Mouse (Mus musculus) frontal cortex, adult (tissue): ENCODE data around the gene Sema4c.
"Not testable (repeated sequence)": the region's sequence is repeated elsewhere in the genome, so short reads cannot be mapped to it uniquely, and the experiment has no call there.

ENCODE experiments used
- ATAC-seq: cut with Nextera tagmentation; 2 replicates; pipeline ENCODE4 v1.9.2; 2017; ENCODE audit warnings: mild to moderate bottlenecking, moderate library complexity, mixed read lengths; ENCODE audit not compliant: low TSS enrichment

Gene Sema4c

DNA sequence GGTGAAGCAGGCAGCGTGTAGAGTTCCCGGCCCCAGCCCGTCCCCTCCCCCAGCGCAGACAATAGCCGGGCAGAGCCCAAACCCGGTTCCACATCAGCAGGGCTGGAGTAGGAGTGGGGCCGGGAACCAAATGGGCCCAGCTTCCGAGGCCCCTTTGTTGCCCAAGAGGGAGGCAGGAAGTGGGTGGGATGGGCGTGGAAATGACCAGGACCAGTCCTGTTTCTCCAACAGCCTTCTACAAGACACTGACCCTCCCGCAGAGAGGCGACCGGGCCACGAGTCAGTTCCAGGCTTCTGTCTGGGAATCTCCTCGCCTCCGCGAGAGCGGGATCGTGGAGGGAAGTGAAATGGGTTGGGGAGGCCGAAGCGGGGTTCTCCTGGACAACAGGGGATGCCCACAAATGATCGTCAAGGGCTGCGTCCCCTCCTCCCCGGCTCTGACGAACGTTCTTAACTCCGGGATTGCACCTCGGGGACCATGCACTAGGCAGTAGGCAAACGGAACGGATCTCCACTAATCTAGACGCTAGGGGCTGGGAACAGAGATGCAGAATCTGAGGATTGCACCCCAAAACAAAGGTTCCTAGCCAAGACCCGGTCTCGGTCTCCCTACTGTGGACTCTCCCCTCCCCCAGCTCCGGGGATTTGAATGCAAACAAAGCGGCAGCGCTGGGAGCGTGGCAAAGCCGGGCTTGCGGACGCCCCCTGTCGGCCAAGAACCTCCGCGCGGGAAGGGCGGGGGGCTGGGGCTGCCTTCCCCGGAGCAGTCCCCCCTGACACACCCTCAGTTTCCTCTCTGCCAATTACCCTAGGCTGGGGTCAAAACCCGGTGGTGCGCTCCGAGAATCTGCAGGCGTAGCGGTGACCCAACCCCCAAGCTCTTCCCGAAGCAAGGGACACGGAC, 1.3 kb downstream of the Sema4c start:
- peak; percentile 62 for ATAC-seq

DNA sequence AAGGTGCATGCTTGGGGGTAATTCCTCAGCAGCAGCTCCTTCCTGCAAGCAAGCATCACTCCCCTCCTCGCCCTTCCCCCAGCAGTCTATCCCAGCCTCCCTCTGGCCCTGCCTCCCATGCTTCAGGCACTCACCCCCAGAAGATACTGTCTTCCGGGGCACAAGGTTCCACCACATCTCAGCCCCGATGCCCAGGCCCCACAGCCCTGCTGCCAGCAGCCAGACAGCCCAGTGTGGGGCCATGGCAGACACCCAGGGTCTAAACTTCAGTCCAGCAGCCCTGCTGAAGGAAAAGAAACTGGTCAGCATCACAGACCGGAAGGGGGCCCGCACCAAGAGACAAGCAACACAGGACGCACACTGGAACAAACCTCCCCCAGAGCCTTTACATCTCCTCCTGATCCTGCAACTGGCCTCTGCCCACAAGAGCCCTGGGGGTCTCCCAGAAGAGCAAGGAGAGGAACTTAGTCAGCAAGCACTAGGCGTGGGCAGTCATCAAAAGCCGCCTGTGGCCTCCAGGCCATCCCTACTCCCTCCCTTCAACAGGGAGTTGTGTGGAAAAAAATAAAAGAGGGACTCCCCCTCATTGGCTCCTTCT, 2.3 kb downstream of the Sema4c start:
- no peak for ATAC-seq

DNA sequence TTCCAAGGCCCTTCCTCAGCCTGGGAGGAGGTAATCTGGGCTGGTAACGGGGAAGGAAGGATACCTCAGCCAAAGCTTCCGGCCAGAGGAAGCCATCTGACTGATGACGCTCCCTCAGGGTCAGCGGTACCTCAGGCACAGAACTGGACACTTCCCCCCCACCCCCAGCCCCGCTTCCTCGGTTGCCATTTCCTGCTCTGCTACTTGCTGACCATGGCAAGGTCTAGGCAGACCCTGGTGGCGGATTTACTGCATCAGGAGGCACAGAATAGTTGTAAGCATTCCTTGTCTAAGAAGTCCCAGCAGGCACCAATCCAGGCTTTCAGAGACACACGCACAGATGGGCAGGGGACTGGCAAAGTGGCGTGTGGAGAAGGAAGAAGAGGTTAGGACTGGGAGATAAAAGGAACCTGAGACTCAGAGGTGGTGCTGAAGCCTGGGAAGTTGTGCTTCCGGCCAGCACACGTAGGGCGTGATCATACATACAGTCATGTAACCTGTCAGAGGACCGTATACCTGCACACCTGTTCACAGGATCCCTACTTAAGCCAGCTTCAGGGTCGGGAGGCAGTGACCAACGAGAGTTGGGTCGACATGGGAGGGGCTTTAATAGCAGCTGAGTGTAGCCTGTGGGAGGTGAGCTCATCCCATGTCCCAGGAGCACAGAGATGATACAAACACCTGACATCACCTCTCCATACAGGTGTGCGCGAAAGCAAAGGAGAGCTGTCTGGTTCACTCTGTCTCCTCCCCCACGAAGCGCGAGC, 3.3 kb downstream of the Sema4c start:
- ATAC-seq, result no peak

DNA sequence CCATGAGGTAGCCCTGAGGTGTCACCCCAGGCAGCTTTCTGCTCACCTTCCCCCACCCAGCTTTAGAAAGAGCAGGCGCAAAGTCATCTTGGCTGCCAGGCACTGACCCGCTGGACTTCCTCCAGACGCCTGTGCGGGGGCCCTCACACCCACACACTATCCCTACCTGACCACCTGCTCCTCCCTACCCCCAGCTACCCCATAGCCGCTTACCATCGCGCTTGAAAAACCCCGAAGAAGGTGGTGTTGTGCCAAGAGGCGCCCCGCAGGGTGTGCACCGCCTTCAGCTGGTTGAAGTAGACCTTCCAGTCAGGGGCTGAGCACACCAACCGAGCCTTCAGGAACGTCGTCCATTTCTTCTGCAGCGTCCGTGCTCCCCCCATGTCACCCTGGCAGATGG, 5.6 kb downstream of the Sema4c start:
- no peak for ATAC-seq

DNA sequence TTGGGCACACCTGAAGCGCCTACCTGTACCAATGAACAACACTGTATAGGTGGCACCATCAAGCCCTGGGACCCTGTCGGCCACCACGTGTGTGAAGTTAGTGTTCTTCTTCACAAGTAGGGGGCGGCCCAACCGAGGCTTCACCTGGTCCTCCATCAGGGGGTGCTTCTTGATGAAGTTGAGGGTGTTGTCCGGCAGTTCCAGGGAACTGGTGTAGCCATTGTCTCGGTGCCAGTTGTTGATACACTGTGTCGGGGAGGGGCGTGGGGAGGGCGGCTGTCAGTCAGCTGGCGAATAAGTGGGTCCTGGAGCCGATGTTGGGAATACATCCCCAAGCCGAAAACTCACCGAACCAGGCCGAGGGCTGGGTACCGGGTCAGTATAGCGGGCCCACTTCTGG, 6.2 kb downstream of the Sema4c start:
- ATAC-seq, result no peak

DNA sequence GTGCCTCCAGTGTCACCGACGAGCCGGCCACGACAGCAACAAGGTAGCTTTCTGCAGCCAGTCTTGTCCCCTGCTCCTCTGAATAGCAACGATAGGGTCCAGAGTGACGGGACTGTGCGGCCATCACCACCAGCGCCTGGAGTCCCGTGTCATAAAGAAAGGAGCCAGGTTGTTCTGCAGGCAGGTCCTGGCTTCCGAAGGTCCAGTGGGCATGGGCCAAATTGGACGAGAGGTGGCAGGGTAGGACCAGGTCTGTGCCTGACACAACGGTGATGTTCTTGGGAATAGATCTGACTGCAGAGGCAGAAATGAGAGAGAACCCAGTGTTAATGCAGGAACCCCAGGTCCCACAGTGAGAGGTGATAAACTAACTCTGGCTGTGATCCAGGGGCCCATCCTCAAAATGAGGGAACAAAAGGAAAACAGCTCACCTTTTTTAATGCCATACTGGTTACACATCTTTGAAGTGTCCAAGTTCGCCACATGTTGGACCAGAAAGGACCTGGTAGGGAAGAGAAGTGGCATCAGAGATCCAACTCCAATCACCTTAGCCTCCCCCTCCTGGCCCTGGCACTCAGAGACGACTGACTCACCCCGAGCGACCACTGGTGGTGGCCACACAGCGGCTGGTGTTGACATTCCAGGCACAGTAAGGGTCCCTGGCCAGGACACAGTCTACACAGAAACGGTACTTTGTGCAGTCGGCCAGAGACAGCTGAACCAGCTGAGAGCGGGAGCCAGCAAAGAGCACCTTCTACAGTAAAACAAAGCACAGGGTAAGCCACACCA, 7.9 kb downstream of the Sema4c start:
- ATAC-seq, result no peak

DNA sequence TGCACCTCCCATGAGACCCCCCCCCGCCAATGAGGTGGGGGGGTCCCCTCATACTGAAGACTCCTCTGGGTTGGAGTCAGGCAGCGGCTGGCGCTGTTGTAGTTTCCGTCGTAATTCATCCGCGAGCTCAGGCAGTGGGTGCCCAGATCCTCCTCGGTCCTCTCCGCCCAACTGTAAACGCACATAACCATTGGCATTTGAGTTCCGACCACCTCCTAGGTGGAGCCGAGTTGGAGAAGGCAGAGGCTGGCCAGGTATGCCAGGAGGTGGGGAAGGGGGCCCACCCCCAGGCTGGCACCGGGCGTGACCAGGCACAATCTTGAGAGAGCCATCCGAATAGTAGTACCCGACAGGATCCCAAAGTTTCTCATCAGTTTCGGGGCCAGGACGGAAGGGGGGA, 8.7 kb downstream of the Sema4c start:
- no peak for ATAC-seq

DNA sequence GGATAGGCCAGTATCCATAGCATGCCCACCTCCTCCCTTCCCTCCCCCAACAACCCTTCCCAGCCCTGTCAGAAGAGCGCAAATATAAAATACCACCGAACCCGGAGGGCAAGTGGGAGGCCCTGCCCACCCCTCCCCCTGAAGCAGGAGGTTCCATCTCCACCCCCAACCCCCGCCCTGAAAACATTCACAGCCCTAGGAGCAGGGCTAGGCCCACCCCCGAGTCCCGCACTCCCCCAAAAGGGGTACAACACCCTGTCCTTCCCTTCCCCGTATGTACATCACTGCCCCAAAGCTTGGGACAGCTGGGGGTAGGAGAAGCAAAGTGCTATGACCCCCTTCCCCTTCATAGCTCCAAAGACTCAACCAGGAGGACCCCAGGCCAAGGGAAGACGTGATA, 9.4 kb downstream of the Sema4c start:
- no peak for ATAC-seq

DNA sequence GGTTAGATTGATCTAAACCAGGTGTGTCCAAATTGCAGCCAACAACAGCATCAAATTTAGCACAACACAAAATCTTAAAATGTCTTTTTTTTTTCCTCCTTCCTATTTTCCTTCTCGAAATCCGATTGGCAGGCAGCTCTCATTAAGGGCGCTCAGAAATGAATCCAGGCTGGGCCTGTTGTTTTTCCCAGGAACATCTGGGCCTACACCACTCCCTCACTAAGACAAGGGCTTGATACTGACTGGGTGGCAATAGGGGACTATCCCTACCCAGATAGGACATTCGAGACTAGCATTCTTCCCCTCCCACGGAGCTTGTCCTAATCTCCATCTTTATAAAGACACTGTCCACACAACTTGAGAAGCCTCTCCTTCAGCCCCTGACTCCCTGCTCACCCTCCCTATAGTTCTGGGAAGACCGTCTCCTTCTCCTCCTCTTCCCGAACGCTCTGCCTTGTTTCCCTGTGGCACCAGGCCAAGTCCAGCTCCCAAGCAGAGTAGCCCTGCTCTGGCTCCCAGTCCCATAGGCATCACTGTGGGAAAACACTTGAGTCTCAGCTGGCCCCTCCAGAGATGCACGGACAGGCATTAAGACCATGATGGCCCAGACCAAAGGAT, 10.1 kb downstream of the Sema4c start:
- no peak for ATAC-seq

DNA sequence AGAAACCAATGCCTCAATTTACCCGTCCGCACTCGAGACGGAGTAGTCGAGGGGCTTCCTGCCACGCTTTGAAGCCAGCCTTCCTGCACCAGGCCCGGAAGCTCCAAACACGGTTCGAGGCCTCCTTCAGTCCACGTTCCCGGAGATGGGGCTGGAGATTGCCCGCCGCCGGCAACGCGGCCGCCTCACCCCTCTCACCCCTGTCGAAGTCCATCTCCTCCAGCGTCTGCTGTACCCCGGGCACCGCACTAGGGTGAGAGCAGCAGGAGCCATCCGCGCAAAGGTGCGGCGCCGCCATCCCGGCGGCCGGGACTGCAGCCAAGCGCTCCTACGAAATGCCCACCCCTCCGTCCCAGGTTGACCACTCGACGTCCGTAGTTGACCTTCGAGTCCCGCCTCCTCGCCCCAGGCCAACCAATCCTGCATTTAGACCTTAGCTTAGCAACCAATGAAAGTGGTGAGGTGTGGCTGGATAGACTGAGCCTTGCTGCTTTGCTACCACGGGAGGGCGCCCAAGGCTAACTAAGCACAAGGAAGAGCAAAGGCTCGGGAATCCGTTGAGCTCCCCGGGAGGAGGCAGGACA, 11.2 kb downstream of the Sema4c start, which contains the start of gene Ankrd39:
Gene Ankrd39 (minus strand): TSS at position 558 of the 584 bp plus-strand sequence.
- peak; percentile 93 for ATAC-seq

DNA sequence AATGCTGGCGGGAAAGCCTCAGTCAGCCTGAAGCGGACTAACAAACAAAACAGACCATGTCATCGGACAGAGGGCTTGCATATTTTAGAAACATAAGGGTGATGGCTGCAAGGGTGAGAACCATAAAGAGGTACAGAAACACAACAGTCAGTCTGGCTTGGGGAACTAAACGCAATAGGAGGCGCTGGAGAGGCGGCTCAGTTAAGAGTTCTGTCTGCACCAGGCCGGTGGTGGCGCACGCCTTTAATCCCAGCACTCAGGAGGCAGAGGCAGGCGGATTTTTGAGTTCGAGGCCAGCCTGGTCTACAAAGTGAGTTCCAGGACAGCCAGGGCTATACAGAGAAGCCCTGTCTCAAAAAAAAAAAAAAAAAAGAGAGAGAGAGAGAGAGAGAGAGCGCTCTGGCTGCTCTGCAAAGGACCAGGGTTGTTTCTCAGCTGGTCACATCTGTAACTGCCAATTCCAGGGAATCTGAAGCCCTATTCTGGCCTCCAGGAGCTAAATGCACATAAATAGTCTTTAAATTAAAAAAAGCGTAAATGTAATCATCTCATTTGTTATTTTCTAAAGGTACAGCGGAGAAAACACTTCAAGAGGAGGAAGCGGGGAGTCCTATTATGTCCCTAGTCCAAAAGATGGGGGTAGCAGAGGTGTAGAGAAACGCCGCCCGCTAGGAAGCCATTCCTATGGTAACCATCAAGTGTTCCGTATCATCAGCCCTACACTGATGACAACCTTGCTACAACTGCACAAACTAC, 12.1 kb downstream of the Sema4c start:
- ATAC-seq, result no peak

DNA sequence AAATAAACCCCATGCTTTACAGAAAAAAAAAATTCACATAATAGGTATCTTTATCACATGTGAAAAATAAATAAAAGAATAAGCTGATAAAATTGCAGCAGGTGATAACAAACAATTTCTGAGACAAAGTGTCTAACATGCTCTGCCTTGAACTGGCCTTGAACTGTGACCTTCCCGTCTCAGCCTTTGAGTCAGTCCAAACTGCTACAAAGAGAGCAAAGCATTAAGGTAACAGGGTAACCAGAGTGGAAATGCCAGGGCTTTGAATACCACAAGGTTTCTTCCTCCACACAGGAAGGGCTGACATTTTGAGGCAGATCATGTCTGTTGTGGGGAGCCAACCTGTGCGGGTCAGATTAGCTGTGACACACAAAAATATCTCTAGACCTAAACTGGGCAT, 12.8 kb downstream of the Sema4c start:
- no peak for ATAC-seq

DNA sequence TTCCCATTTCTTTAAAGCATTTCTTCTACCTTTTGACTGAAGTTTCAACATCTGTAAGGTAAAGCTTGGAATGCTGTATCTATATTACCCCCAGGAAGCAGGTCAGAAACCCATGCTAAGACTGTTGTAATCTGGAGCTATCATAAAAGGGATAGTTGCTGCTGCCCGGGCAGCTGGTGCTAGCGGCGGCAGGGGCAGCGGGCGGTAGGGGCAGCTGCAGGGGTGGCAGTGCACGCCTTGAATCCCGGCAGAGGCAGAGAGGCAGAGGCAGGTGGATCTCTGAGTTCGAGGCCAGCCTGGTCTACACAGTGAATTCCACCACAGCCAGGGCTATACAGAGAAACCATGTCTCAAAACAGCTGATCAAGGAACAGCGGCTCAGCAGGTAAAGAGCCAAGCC, 15.2 kb downstream of the Sema4c start:
- no peak for ATAC-seq

DNA sequence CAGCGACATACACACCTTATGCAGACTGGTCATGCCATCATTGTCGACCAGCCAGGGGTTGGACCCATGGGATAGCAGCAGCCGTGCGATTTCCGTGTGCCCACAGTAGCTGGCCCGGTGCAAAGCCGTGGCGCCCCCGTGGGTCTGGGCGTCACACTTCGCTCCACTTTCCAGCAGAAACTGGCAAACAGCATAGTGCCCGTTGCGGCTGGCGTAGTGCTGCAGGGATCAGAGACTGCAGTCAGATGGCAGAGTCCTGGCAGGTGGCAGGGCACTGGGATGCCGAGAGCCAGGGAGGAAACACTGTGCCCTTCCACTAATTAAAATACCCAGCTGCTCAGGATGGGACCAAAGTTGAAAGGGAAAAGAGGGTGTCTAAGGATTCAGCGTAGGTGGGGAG, 16.3 kb downstream of the Sema4c start:
- ATAC-seq, result no peak

DNA sequence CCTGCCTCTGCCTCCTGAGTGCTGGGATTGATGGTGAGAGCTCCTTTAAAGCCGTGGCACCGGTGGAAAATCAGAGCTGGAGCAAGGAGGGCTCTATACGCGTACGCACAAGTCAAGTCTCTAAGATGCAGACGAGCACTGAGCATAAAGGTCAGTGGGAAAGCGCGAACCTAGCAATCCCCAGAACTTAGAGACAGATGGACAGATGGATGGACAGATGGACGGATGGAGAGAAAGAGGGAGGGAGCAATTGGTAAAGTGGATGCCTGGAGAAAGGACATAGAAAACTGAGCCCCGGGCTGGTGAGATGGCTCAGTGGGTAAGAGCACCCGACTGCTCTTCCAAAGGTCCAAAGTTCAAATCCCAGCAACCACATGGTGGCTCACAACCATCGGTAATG, 17.3 kb downstream of the Sema4c start:
- ATAC-seq, result no peak

DNA sequence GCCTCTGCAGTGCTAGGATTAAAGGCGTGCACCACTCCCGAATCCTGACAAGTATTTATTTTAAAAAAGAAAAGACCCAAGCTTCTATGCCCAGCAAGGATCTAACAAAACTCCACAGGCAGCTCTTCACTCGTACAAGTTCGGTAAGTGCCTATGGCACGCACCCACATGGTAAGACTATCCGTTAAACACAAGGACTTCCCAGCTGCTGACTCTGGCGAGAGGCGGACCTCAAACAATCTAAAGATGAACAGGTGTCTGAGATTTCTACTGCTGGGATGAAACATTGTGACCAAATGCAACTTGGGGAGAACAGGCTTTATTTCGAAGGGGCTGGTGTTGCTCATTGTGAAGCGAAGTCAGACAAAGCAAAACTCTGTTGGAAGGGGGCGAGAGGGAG, 18.0 kb downstream of the Sema4c start:
- ATAC-seq, result no peak

DNA sequence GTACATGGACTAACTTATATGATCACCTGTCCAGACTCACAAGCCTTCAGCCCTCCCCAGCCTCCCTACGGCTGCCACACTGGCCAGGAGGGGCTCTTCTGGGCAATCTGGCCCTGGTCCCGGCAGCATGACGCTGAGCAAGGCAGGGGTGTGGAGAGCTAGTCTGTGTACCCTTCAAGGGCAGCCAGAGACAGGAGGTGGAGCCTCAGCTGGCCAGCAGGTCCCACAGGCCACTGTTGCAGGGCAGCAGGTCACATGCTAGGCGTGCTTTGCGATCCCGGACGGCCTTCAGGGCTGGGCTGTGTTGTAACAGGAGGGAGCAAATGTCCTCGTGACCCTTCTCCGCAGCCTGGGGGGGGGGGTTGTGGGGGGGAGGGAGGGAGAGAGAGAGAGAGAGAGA, 19.0 kb downstream of the Sema4c start, which contains the start of gene Gm42417:
Gene Gm42417 (minus strand): TSS at position 244 of the 400 bp plus-strand sequence.
- no peak for ATAC-seq

DNA sequence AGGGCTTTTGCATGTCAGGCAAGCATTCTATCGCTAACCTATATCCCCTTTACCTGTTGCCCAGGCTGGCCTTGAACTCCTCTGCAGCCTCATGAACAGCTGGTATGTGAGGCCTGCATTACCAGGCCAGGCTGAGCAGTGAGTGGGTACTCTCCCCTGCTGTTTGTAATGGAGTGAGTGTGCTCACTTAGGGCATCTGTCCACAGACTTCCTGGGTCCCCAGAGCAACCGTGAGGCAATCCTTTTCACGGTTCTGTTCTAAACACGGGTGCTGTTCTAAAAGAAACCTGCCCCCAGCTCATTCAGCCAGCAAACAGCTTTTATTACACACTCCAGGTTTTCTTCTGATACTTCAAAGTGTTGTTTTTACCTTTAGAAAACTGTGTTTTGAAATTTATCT, 19.4 kb downstream of the Sema4c start:
- no peak for ATAC-seq

DNA sequence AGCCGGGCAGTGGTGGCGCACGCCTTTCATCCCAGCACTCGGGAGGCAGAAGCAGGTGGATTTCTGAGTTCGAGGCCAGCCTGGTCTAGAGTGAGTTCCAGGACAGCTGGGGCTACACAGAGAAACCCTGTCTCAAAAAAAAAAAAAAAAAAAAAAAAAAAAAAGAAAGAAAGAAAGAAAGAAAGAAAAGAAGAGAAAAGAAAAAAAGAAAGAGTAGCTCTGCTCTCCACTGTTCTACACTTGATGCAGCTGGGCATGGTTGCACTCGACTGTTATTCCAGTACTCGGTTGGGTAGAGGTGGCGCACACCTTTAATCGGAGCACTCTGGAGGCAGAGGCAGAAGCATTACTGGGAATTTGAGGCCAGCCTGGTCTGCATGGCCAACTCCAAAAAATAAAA, 21.4 kb downstream of the Sema4c start, which contains the start of gene Ankrd23:
Gene Ankrd23 (minus strand): TSS at position 101 of the 400 bp plus-strand sequence.
- ATAC-seq, result not testable (repeated sequence)

DNA sequence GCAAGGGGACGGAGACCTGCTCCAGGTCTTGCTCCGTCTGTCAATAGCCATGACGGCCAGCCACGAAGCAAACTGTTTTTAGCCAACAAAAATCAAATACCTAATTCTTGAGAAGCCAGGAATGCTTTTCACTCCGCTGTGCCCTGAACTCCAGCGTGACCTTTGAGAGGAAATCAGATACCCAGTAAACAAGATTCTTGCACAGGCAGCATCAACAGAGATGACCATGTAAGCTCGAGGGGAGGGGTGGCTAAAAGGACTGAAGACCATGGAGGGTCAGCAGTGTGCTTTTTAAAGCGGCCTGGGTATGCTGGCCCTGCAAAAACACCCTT, 21.8 kb downstream of the Sema4c start:
- ATAC-seq, result no peak
